Mouse (Mus musculus) thymus, adult 2 months (tissue): ENCODE data around the gene Epop. TPM values are rescaled to one million over a fixed set of nuclear protein-coding genes. Genes with fewer than 3 reads are reported as not detected.

ENCODE experiments used
- DNase-seq: peaks from one replicate; pipeline ENCODE4 v3.0.0; 2021
- H3K27ac ChIP-seq: fragments of 200-500 bp; 2 replicates; pipeline ENCODE4 v1.5.1; 2012; ENCODE audit warnings: low read length, control low read depth; ENCODE audit not compliant: control insufficient read depth, insufficient read depth
- H3K27me3 ChIP-seq: fragments of 200-500 bp; 2 replicates; pipeline ENCODE4 v1.6.1; 2012; ENCODE audit warnings: mild to moderate bottlenecking, low read length, moderate library complexity, mixed read lengths; ENCODE audit not compliant: control insufficient read depth, insufficient read depth
- H3K36me3 ChIP-seq: fragments of 200-500 bp; 2 replicates; pipeline ENCODE4 v1.6.1; 2012; ENCODE audit warnings: mild to moderate bottlenecking, low read length, moderate library complexity; ENCODE audit not compliant: control insufficient read depth, insufficient read depth
- H3K4me1 ChIP-seq: fragments of 200-500 bp; replicated peaks from 2 replicates; pipeline ENCODE4 v1.6.1; 2012; ENCODE audit warnings: low read length; ENCODE audit not compliant: control insufficient read depth, insufficient read depth
- H3K4me3 ChIP-seq: fragments of 200-500 bp; 2 replicates; pipeline ENCODE4 v1.5.1; 2012; ENCODE audit warnings: mild to moderate bottlenecking, low read length, control low read depth, moderate library complexity; ENCODE audit not compliant: control insufficient read depth, insufficient read depth
- CTCF ChIP-seq: fragments of 200-500 bp; IDR thresholded peaks from 2 replicates; pipeline ENCODE4 v1.5.1; 2012; ENCODE audit warnings: mild to moderate bottlenecking, control low read depth, low read length, moderate library complexity, borderline replicate concordance; ENCODE audit not compliant: control insufficient read depth, poor library complexity, insufficient read depth; ENCODE audit errors: extremely low read depth
- POLR2A ChIP-seq: fragments of 200-500 bp; IDR thresholded peaks from 2 replicates; pipeline ENCODE4 v1.6.1; 2012; ENCODE audit warnings: mild to moderate bottlenecking, low read length, control low read depth, moderate library complexity; ENCODE audit not compliant: control insufficient read depth, poor library complexity, insufficient read depth; ENCODE audit errors: extremely low read depth
- WGBS: fragments of 180-500 bp; shearing (Covaris S2); methylation state at CpG from one replicate; pipeline ENCODE4 v1.1.7; 2018; 5-methylcytosine and 5-hydroxymethylcytosine counted together
- polyA plus RNA-seq: library from polyadenylated mRNA; depleted of rRNA; stranded (reverse); fragments of >200 nt; gene quantifications from 2 replicates; pipeline ENCODE4 v1.2.3, GENCODE M21; 2012

Gene Epop
- polyA plus RNA-seq, 1 experiment = 5.6 TPM

GRCm38 (mm10) chr11:97670234-97671176 lies 41.0 kb upstream of the Epop start:
- 0 out of 2 replicates have a peak, but pooled peaks cover 2% of the 10 kb centered on the region for H3K4me1 ChIP-seq
- no peaks in the 10 kb centered on the region for H3K27me3 ChIP-seq
- H3K36me3 ChIP-seq = peaks cover 30% of the 10 kb centered on the region
- 96% methylated on average over 13 of the region's 13 CpGs for WGBS
- no peak overlapping the region for H3K27ac ChIP-seq
- no peak overlapping the region for H3K4me3 ChIP-seq
- DNase-seq = no peak
- no peak for TF ChIP-seq CTCF
- no peak for TF ChIP-seq POLR2A

DNA sequence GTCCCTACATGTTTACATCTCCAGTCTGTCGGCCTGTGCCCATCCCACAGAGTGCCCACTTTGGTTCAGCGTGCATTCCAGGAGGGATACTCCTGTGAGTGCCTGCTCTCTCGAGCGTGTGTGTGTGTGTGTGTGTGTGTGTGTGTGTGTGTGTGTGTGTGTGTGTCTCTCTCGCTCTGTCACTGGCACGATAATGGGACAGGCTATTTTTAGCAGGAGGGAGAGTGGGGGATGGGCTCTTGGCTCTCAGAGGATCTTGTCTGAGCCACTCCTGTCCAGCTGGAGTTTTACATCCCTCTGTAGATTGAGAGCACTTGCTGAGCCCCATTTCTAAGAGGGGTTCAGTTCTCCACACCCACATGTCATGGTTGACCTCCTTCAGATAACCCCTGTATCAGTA lies 40.3 kb upstream of the Epop start:
- no peak overlapping the region for H3K4me3 ChIP-seq
- DNase-seq = no peak
- no peaks in the 10 kb centered on the region for H3K27me3 ChIP-seq
- TF ChIP-seq POLR2A = no peak
- no peak for TF ChIP-seq CTCF
- WGBS = 83% methylated on average over 6 of the region's 6 CpGs
- peaks cover 9% of the 10 kb centered on the region for H3K4me1 ChIP-seq
- no peak overlapping the region for H3K27ac ChIP-seq
- peaks cover 23% of the 10 kb centered on the region for H3K36me3 ChIP-seq

GRCm38 (mm10) chr11:97669268-97669667 lies 39.8 kb upstream of the Epop start:
- H3K4me3 ChIP-seq = no peak overlapping the region
- no peak for DNase-seq
- no peak for TF ChIP-seq CTCF
- no peak for TF ChIP-seq POLR2A
- peaks cover 12% of the 10 kb centered on the region for H3K4me1 ChIP-seq
- H3K27ac ChIP-seq = no peak overlapping the region
- H3K36me3 ChIP-seq = peaks cover 18% of the 10 kb centered on the region
- no peaks in the 10 kb centered on the region for H3K27me3 ChIP-seq
- WGBS = 96% methylated on average over 15 of the region's 15 CpGs

- no peak for DNase-seq
- no peaks in the 10 kb centered on the region for H3K27me3 ChIP-seq
- WGBS = 96% methylated on average over 7 of the region's 7 CpGs
Observed at GRCm38 (mm10) chr11:97668160-97668559, 38.7 kb upstream of the Epop start.

DNA sequence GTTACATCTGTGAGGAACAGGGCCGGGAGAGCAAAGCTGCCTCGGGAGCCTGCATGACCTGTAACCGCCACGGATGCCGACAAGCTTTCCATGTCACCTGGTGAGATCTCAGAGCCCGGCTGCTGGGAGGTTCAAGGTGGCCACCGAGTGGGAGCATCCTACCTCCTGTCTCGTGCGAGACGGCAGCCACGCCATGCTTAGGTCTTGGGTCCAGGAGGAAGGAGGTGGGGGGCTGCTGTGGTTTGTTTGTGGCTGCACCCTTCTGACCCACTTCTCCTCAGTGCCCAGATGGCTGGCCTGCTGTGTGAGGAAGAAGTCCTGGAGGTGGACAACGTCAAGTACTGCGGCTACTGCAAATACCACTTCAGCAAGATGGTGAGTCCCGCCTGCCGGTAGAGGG lies 37.3 kb upstream of the Epop start:
- TF ChIP-seq POLR2A (no peak), CTCF (no peak)
- H3K4me1 ChIP-seq = peaks cover 26% of the 10 kb centered on the region
- DNase-seq = no peak
- H3K36me3 ChIP-seq = peaks cover 10% of the 10 kb centered on the region
- H3K27me3 ChIP-seq = no peaks in the 10 kb centered on the region
- no peak overlapping the region for H3K4me3 ChIP-seq
- WGBS = 92% methylated on average over 15 of the region's 15 CpGs
- no peak overlapping the region for H3K27ac ChIP-seq

More at GRCm38 (mm10) chr11:97668160-97668559, 38.7 kb upstream of the Epop start:
- H3K4me1 ChIP-seq = peaks cover 16% of the 10 kb centered on the region
- TF ChIP-seq POLR2A (no peak), CTCF (no peak)
- peaks cover 11% of the 10 kb centered on the region for H3K36me3 ChIP-seq
- H3K4me3 ChIP-seq = no peak overlapping the region
- H3K27ac ChIP-seq = no peak overlapping the region

DNA sequence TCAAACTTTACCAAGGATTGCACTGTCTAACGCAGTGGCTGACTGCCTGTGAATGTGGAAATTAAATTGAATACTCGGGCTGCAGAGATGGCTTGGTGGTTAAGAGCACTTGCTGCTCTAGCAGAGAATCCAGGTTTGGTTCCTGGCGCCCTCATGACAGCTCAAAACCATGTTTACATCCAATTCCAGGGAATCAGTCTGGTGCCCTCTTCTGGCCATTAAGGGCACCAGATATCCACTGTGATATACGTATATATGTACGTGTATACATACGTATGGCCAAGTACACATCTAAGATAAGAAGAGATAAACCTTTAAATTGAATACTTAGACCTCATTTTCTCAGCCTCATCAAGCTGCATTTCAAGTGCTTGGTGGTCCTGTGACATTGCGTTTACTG lies 36.7 kb upstream of the Epop start:
- no peak for DNase-seq
- H3K27ac ChIP-seq = no peak overlapping the region
- peaks cover 7% of the 10 kb centered on the region for H3K36me3 ChIP-seq
- H3K27me3 ChIP-seq = no peaks in the 10 kb centered on the region
- 98% methylated on average over 7 of the region's 7 CpGs for WGBS
- no peak overlapping the region for H3K4me3 ChIP-seq
- TF ChIP-seq CTCF = no peak
- no peak for TF ChIP-seq POLR2A
- H3K4me1 ChIP-seq = peaks cover 31% of the 10 kb centered on the region

- no peaks in the 10 kb centered on the region for H3K27me3 ChIP-seq
- H3K4me3 ChIP-seq = no peak overlapping the region
- no peak for TF ChIP-seq POLR2A
- no peak for TF ChIP-seq CTCF
- H3K36me3 ChIP-seq = peaks cover 4% of the 10 kb centered on the region
- peaks cover 39% of the 10 kb centered on the region for H3K4me1 ChIP-seq
- H3K27ac ChIP-seq = no peak overlapping the region
- no peak for DNase-seq
- 95% methylated on average over 13 of the region's 13 CpGs for WGBS
Observed at GRCm38 (mm10) chr11:97665431-97665830, 35.9 kb upstream of the Epop start.
